Mouse (Mus musculus): ENCODE data around the gene Gpsm3. TPM values are rescaled to one million over a fixed set of nuclear protein-coding genes. Genes with fewer than 3 reads are reported as not detected.

The Gpsm3 gene
- total RNA-seq, 2 experiments from 2014 or later: 3.1 to 3.6 TPM

DNA sequence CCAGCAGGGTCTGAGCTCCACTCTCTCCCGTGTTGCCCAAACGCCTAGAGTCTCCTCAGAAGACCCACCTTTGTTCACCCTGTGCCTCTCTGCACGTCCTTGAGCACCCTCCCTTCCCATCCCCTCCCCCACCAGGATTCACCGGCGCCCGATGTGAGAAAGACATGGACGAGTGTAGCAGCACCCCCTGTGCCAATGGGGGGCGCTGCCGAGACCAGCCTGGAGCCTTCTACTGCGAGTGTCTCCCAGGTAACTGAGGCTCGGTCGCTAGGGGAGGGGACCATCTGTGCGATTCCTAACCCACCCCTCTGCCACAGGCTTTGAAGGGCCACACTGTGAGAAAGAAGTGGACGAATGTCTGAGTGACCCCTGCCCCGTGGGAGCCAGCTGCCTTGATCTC lies 17.2 kb upstream of the Gpsm3 start:
- no peak for DNase-seq
- intact Hi-C loops (cut with DNase I; ENCODE audit: low total_unique reads): loop anchor here (5.0 kb wide), 1 partner anchor 45 kb away; the partner anchor contains the start of gene Egfl8

GRCm38 (mm10) chr17:34576577-34576976 lies 13.0 kb upstream of the Gpsm3 start:
- intact Hi-C loops (cut with DNase I; ENCODE audit: low total_unique reads): no loop called here
- no peak for DNase-seq

DNA sequence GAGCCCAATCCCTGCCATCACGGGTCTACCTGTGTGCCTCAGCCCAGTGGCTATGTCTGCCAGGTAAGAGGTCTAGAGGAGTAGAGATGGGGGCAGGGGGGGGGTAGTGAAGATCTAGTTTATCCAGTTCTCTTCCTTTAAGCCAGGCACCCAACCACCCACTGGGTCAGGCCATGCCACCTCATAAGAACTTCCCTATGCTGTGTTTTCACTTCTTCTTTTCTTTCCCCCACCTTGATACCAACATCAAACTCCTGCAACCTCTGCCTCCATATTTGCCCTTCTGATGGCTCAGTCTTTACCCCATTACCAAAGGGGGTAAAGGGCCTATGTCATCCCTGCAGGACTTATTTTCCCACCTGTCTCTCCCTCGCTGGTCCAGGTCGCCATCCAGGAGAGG lies 11.5 kb upstream of the Gpsm3 start:
- DNase-seq: no peak
- intact Hi-C loops (cut with DNase I; ENCODE audit: low total_unique reads): no loop called here

DNA sequence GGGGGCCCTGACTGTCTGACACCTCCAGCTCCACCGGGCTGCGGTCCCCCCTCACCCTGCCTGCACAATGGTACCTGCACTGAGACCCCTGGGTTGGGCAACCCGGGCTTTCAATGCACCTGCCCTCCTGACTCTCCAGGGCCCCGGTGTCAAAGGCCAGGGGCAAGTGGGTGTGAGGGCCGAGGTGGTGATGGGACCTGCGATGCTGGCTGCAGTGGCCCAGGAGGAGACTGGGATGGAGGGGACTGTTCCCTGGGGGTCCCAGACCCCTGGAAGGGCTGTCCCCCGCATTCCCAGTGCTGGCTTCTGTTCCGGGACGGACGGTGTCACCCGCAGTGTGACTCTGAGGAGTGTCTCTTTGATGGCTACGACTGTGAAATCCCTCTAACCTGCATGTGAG lies 7.1 kb upstream of the Gpsm3 start:
- DNase-seq: no peak
- intact Hi-C loops (cut with DNase I; ENCODE audit: low total_unique reads): no loop called here

- intact Hi-C loops (cut with DNase I; ENCODE audit: low total_unique reads): no loop called here
- DNase-seq: no peak
These were observed 6.2 kb upstream of the Gpsm3 start for GRCm38 (mm10) chr17:34583397-34583796.

- no peak for DNase-seq
- intact Hi-C loops (cut with DNase I; ENCODE audit: low total_unique reads): no loop called here
These were observed 5.8 kb upstream of the Gpsm3 start for GRCm38 (mm10) chr17:34583819-34584218.

DNA sequence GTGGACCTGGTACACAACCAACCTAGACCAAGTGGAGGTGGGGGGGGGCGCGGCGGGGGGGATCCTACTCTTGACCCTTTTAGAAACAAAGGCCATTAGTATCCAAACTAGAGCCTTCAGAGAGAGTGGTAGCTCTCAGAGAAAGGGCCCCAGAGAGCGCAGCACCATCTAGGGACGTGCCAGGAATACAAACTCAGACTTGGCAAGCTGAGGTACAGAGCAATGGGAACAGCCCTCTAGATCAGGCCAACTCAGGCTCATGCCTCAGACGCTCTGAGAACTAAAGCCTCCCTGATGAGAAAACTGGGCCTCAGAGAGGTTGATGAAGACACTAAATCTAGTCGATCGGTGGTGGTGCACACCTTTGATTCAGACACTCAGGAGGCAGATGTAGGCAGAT lies 4.5 kb upstream of the Gpsm3 start:
- intact Hi-C loops (cut with DNase I; ENCODE audit: low total_unique reads): no loop called here
- DNase-seq: no peak

GRCm38 (mm10) chr17:34585877-34586771 lies 3.5 kb upstream of the Gpsm3 start:
- DNase-seq: no peak
- intact Hi-C loops (cut with DNase I; ENCODE audit: low total_unique reads): no loop called here

- peak; percentile 91 for DNase-seq
- intact Hi-C loops (cut with DNase I; ENCODE audit: low total_unique reads): no loop called here
These were observed 2.7 kb upstream of the Gpsm3 start for GRCm38 (mm10) chr17:34586796-34587422.

DNA sequence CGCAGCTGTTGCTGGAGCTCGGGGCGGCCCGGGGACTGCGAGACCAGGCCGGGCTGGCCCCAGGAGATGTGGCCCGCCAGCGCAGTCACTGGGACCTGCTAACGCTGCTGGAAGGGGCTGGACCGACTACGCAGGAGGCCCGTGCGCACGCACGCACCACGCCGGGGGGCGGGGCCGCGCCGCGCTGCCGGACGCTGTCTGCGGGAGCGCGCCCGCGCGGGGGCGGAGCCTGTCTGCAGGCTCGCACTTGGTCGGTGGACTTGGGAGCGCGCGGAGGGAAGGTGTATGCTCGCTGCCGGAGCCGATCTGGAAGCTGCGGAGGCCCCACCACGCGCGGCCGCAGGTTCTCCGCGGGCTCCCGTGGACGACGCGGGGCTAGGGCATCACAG lies 2.2 kb upstream of the Gpsm3 start:
- intact Hi-C loops (cut with DNase I; ENCODE audit: low total_unique reads): no loop called here
- peak; percentile 97 for DNase-seq

DNA sequence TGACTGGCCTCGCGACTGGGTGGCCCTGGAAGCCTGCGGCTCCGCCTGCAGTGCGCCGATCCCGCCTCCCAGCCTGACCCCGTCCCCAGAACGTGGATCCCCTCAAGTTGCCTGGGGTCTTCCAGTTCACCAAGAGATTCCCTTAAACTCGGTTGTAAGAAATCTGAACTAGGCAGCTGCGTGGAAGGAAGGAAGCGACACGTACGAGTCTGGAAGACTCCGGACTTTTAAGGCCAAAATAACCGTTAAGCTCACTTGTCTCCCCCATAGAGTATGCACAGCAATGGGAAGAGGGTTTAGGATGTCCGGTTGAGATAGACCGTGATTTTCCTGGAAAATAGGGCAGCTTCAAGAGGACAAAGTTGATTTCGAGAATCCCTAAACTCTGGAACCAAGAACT lies 1.8 kb upstream of the Gpsm3 start:
- DNase-seq: no peak
- intact Hi-C loops (cut with DNase I; ENCODE audit: low total_unique reads): no loop called here

DNA sequence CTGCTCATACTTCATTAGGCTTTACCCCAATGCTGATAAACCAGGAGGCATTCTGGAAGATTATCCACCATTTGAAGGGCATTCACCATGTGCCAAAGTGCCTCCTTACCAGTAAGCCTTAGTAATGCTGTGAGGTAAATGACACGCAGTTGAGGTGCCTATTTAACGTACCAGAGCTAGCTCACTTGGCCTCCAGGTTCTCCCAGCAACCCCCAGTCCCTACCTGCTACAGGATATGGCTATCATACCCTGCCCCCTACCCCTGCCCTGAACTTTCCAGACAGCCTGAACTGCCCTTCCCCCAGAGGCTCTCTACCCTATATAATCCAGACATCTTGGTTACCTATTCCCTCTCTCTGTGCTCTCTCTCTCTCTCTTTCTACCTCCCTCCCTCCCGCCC lies 839 bp upstream of the Gpsm3 start:
- DNase-seq: no peak
- intact Hi-C loops (cut with DNase I; ENCODE audit: low total_unique reads): no loop called here

GRCm38 (mm10) chr17:34589206-34589605 lies 400 bp upstream of the Gpsm3 start:
- no peak for DNase-seq
- intact Hi-C loops (cut with DNase I; ENCODE audit: low total_unique reads): no loop called here

- intact Hi-C loops (cut with DNase I; ENCODE audit: low total_unique reads): no loop called here
- DNase-seq: no peak
These were observed 765 bp downstream of the Gpsm3 start for GRCm38 (mm10) chr17:34590154-34590987.

GRCm38 (mm10) chr17:34591029-34591993 lies 1.7 kb downstream of the Gpsm3 start, which contains the start of gene Pbx2:
TSS of gene Pbx2 (plus strand) at chr17:34591266.
- DNase-seq: no peak
- intact Hi-C loops (cut with DNase I; ENCODE audit: low total_unique reads): no loop called here

- intact Hi-C loops (cut with DNase I; ENCODE audit: low total_unique reads): no loop called here
These were observed 2.4 kb downstream of the Gpsm3 start for GRCm38 (mm10) chr17:34591994-34592375.

GRCm38 (mm10) chr17:34592581-34593549 lies 3.3 kb downstream of the Gpsm3 start:
- intact Hi-C loops (cut with DNase I; ENCODE audit: low total_unique reads): no loop called here
- no peak for DNase-seq

More at GRCm38 (mm10) chr17:34591994-34592375, 2.4 kb downstream of the Gpsm3 start:
- peak; percentile 95 for DNase-seq

Measured in gastrocnemius, postnatal 14 days (tissue).